Mouse (Mus musculus): ENCODE measurements around the gene Smarca2. TPM values are rescaled to one million over a fixed set of nuclear protein-coding genes. Genes with fewer than 3 reads are reported as not detected.

Gene Smarca2
- polyA plus RNA-seq, 1 experiment from 2014 or later: 7.5 TPM

- H3K27ac ChIP-seq: no peak overlapping the region
- no peaks in the 10 kb centered on the region for H3K9me3 ChIP-seq (replicated peaks)
- H3K9ac ChIP-seq: peak overlapping the region; percentile 68
- H3K4me3 ChIP-seq: peak overlapping the region; percentile 69
- under 1% methylated on average over 44 of the region's 44 CpGs for WGBS (ENCODE audit: insufficient replicate concordance)
- peaks cover 27% of the 10 kb centered on the region for H3K4me1 ChIP-seq
- no peaks in the 10 kb centered on the region for H3K36me3 ChIP-seq
- peak overlapping the region; percentile 93 for H3K4me2 ChIP-seq
- no peak for ATAC-seq
- peaks cover 76% of the 10 kb centered on the region for H3K27me3 ChIP-seq (replicated peaks)
Measured at GRCm38 (mm10) chr19:26605438-26606320, 829 bp downstream of the Smarca2 start.

- ATAC-seq: no peak
- WGBS (ENCODE audit: insufficient replicate concordance): under 1% methylated on average over 59 of the region's 63 CpGs
- Histone ChIP-seq H3K9ac (peak overlapping the region; percentile 68), H3K4me1 (peaks cover 27% of the 10 kb centered on the region), H3K36me3 (no peaks in the 10 kb centered on the region), H3K27me3 (replicated peaks) (peaks cover 76% of the 10 kb centered on the region), H3K27ac (no peak overlapping the region), H3K9me3 (replicated peaks) (no peaks in the 10 kb centered on the region), H3K4me3 (peak overlapping the region; percentile 69), H3K4me2 (peak overlapping the region; percentile 93)
Measured at GRCm38 (mm10) chr19:26606321-26607155, 1.7 kb downstream of the Smarca2 start.

GRCm38 (mm10) chr19:26607156-26607536 is 2.3 kb downstream of the Smarca2 start:
- no peak overlapping the region for H3K27ac ChIP-seq
- H3K9me3 ChIP-seq (replicated peaks): no peaks in the 10 kb centered on the region
- peaks cover 27% of the 10 kb centered on the region for H3K4me1 ChIP-seq
- H3K36me3 ChIP-seq: no peaks in the 10 kb centered on the region
- peak overlapping the region; percentile 69 for H3K4me3 ChIP-seq
- under 1% methylated on average over 53 of the region's 56 CpGs for WGBS (ENCODE audit: insufficient replicate concordance)
- peak overlapping the region; percentile 62 for H3K9ac ChIP-seq
- H3K27me3 ChIP-seq (replicated peaks): peaks cover 71% of the 10 kb centered on the region
- no peak for ATAC-seq
- peak overlapping the region; percentile 93 for H3K4me2 ChIP-seq

- no peaks in the 10 kb centered on the region for H3K36me3 ChIP-seq
- H3K4me2 ChIP-seq: peak overlapping the region; percentile 93
- no peak for ATAC-seq
- H3K27me3 ChIP-seq (replicated peaks): peaks cover 65% of the 10 kb centered on the region
- WGBS (ENCODE audit: insufficient replicate concordance): 4% methylated on average over 39 of the region's 39 CpGs
- peak overlapping the region; percentile 69 for H3K4me3 ChIP-seq
- no peaks in the 10 kb centered on the region for H3K9me3 ChIP-seq (replicated peaks)
- no peak overlapping the region for H3K27ac ChIP-seq
- peaks cover 32% of the 10 kb centered on the region for H3K4me1 ChIP-seq
- peak overlapping the region; percentile 62 for H3K9ac ChIP-seq
Measured at GRCm38 (mm10) chr19:26607551-26608433, 2.9 kb downstream of the Smarca2 start.

- Histone ChIP-seq H3K27me3 (replicated peaks) (peaks cover 60% of the 10 kb centered on the region), H3K36me3 (no peaks in the 10 kb centered on the region), H3K9me3 (replicated peaks) (no peaks in the 10 kb centered on the region), H3K4me3 (no peak overlapping the region), H3K4me2 (no peak overlapping the region), H3K4me1 (peaks cover 38% of the 10 kb centered on the region), H3K27ac (no peak overlapping the region), H3K9ac (no peak overlapping the region)
- 34% methylated on average over 7 of the region's 7 CpGs for WGBS (ENCODE audit: insufficient replicate concordance)
- ATAC-seq: no peak
Measured at GRCm38 (mm10) chr19:26608434-26608812, 3.6 kb downstream of the Smarca2 start.

GRCm38 (mm10) chr19:26609637-26610036 is 4.8 kb downstream of the Smarca2 start:
- no peak overlapping the region for H3K4me2 ChIP-seq
- no peaks in the 10 kb centered on the region for H3K9me3 ChIP-seq (replicated peaks)
- 43% methylated on average over 2 of the region's 2 CpGs for WGBS (ENCODE audit: insufficient replicate concordance)
- H3K36me3 ChIP-seq: no peaks in the 10 kb centered on the region
- peaks cover 40% of the 10 kb centered on the region for H3K4me1 ChIP-seq
- no peak overlapping the region for H3K27ac ChIP-seq
- H3K27me3 ChIP-seq (replicated peaks): peaks cover 48% of the 10 kb centered on the region
- no peak for ATAC-seq
- H3K9ac ChIP-seq: no peak overlapping the region
- H3K4me3 ChIP-seq: no peak overlapping the region

GRCm38 (mm10) chr19:26612995-26613394 is 8.1 kb downstream of the Smarca2 start:
- Histone ChIP-seq H3K9ac (no peak overlapping the region), H3K4me1 (peaks cover 24% of the 10 kb centered on the region), H3K9me3 (replicated peaks) (no peaks in the 10 kb centered on the region), H3K36me3 (no peaks in the 10 kb centered on the region), H3K27me3 (replicated peaks) (peaks cover 14% of the 10 kb centered on the region), H3K27ac (no peak overlapping the region), H3K4me2 (peak overlapping the region; percentile 35), H3K4me3 (no peak overlapping the region)
- ATAC-seq: peak; percentile 88
- WGBS (ENCODE audit: insufficient replicate concordance): 13% methylated on average over 4 of the region's 4 CpGs

GRCm38 (mm10) chr19:26613665-26614064 is 8.8 kb downstream of the Smarca2 start:
- Histone ChIP-seq H3K27ac (no peak overlapping the region), H3K4me1 (peaks cover 24% of the 10 kb centered on the region), H3K9ac (no peak overlapping the region), H3K36me3 (no peaks in the 10 kb centered on the region), H3K4me3 (no peak overlapping the region), H3K9me3 (replicated peaks) (no peaks in the 10 kb centered on the region), H3K4me2 (peak overlapping the region; percentile 35), H3K27me3 (replicated peaks) (peaks cover 8% of the 10 kb centered on the region; the same call in 1 of the 2 replicates)
- peak; percentile 61 for ATAC-seq
- 15% methylated on average over 5 of the region's 5 CpGs for WGBS (ENCODE audit: insufficient replicate concordance)

- H3K27me3 ChIP-seq (replicated peaks): no peaks in the 10 kb centered on the region
- no peak overlapping the region for H3K27ac ChIP-seq
- no peak overlapping the region for H3K4me3 ChIP-seq
- H3K9me3 ChIP-seq (replicated peaks): no peaks in the 10 kb centered on the region
- WGBS (ENCODE audit: insufficient replicate concordance): 65% methylated on average over 1 of the region's 1 CpGs
- H3K36me3 ChIP-seq: no peaks in the 10 kb centered on the region
- H3K4me1 ChIP-seq: peaks cover 24% of the 10 kb centered on the region
- no peak for ATAC-seq
- H3K4me2 ChIP-seq: no peak overlapping the region
- H3K9ac ChIP-seq: no peak overlapping the region
Measured at GRCm38 (mm10) chr19:26616271-26616670, 11.4 kb downstream of the Smarca2 start.

- Histone ChIP-seq H3K4me2 (no peak overlapping the region), H3K9me3 (replicated peaks) (no peaks in the 10 kb centered on the region), H3K9ac (no peak overlapping the region), H3K36me3 (no peaks in the 10 kb centered on the region), H3K4me3 (no peak overlapping the region), H3K27ac (no peak overlapping the region), H3K4me1 (peaks cover 24% of the 10 kb centered on the region), H3K27me3 (replicated peaks) (no peaks in the 10 kb centered on the region)
- WGBS (ENCODE audit: insufficient replicate concordance): 76% methylated on average over 5 of the region's 5 CpGs
- no peak for ATAC-seq
Measured at GRCm38 (mm10) chr19:26617287-26617686, 12.4 kb downstream of the Smarca2 start.

GRCm38 (mm10) chr19:26630712-26631235 is 25.9 kb downstream of the Smarca2 start:
- no peak overlapping the region for H3K27ac ChIP-seq
- no peak overlapping the region for H3K4me3 ChIP-seq
- no peaks in the 10 kb centered on the region for H3K36me3 ChIP-seq
- no peaks in the 10 kb centered on the region for H3K4me1 ChIP-seq
- 71% methylated on average over 8 of the region's 8 CpGs for WGBS (ENCODE audit: insufficient replicate concordance)
- H3K27me3 ChIP-seq (replicated peaks): no peaks in the 10 kb centered on the region
- H3K9ac ChIP-seq: no peak overlapping the region
- ATAC-seq: no peak
- no peaks in the 10 kb centered on the region for H3K9me3 ChIP-seq (replicated peaks)
- H3K4me2 ChIP-seq: no peak overlapping the region
